Mouse (Mus musculus) heart, embryonic 14.5 days (tissue): Measurements from ENCODE around the gene Uba6. TPM values are rescaled to one million over a fixed set of nuclear protein-coding genes. Genes with fewer than 3 reads are reported as not detected.

Source experiments
- ATAC-seq: fragments of 200-750 bp; cut with Nextera tagmentation; 2 replicates; pipeline ENCODE4 v1.8.0; 2017; ENCODE audit warnings: low read depth, moderate TSS enrichment; ENCODE audit not compliant: insufficient number of reproducible peaks, insufficient read depth, low FRiP score
- H3K27ac ChIP-seq, 2 experiments: fragments of 200-500 bp in 1 of 2; fragments of 300-500 bp in 1 of 2; sonication (generic) in 1 of 2; replicated peaks in 1 of 2; 2 replicates each; pipeline ENCODE4 v1.5.1; 2012 to 2014; ENCODE audit warnings: low read depth in 2 of 2, low read length in 2 of 2, control low read depth in 1 of 2, mild to moderate bottlenecking in 1 of 2, mixed read lengths in 1 of 2; ENCODE audit not compliant: control insufficient read depth in 1 of 2, insufficient read depth in 1 of 2
- H3K27me3 ChIP-seq: fragments of 300-500 bp; sonication (generic); 2 replicates; pipeline ENCODE4 v1.6.1; 2014; ENCODE audit warnings: mild to moderate bottlenecking, low read length, control low read depth; ENCODE audit not compliant: control insufficient read depth, insufficient read depth
- H3K36me3 ChIP-seq: fragments of 300-500 bp; sonication (generic); 2 replicates; pipeline ENCODE4 v1.6.1; 2014; ENCODE audit warnings: mild to moderate bottlenecking, control low read depth, low read length, mixed read lengths; ENCODE audit not compliant: control insufficient read depth, insufficient read depth
- H3K4me1 ChIP-seq, 2 experiments: fragments of 200-500 bp in 1 of 2; fragments of 300-500 bp in 1 of 2; sonication (generic) in 1 of 2; 2 replicates each; pipeline ENCODE4 v1.6.1; 2012 to 2014; ENCODE audit warnings: low read length in 2 of 2, control low read depth in 1 of 2, mixed read lengths in 1 of 2; ENCODE audit not compliant: control insufficient read depth in 2 of 2, insufficient read depth in 2 of 2
- H3K4me2 ChIP-seq: fragments of 300-500 bp; sonication (generic); 2 replicates; pipeline ENCODE4 v1.6.1; 2014; ENCODE audit warnings: mild to moderate bottlenecking, low read length
- H3K4me3 ChIP-seq, 2 experiments: fragments of 200-500 bp in 1 of 2; fragments of 300-500 bp in 1 of 2; sonication (generic) in 1 of 2; 2 replicates each; pipeline ENCODE4 v1.5.1; 2012 to 2014; ENCODE audit warnings: low read length in 2 of 2, mild to moderate bottlenecking in 2 of 2, control low read depth in 1 of 2, low read depth in 1 of 2, moderate library complexity in 1 of 2; ENCODE audit not compliant: control insufficient read depth in 1 of 2, insufficient read depth in 1 of 2
- H3K9ac ChIP-seq: fragments of 300-500 bp; sonication (generic); 2 replicates; pipeline ENCODE4 v1.6.1; 2014; ENCODE audit warnings: mild to moderate bottlenecking, low read length
- H3K9me3 ChIP-seq: fragments of 300-500 bp; sonication (generic); 2 replicates; pipeline ENCODE4 v1.6.1; 2016; ENCODE audit warnings: low read length, control low read depth; ENCODE audit not compliant: control insufficient read depth
- WGBS: fragments of 180-500 bp; shearing (Covaris S2); extraction: QIAGEN DNeasy Blood & Tissue Kit; methylation state at CpG from one replicate; pipeline ENCODE4 v1.1.7; 2014; 5-methylcytosine and 5-hydroxymethylcytosine counted together
- polyA plus RNA-seq: library from polyadenylated mRNA; unstranded; fragments of >200 nt; fragmentation: Nextera tagmentation; extraction: Ambion mirVana; gene quantifications from 2 replicates; pipeline ENCODE4 v1.2.1, GENCODE M21; 2014

Uba6 gene
- polyA plus RNA-seq, 1 experiment from 2014 or later, result 11.6 TPM

GRCm38 (mm10) chr5:86129828-86130227 is 42.8 kb downstream of the Uba6 start:
- Histone ChIP-seq H3K9me3 (no peaks in the 10 kb centered on the region), H3K4me1 (no peaks in the 10 kb centered on the region), H3K27me3 (no peaks in the 10 kb centered on the region), H3K4me3 (no peak overlapping the region), H3K9ac (no peak overlapping the region), H3K27ac (no peak overlapping the region), H3K36me3 (peaks cover 48% of the 10 kb centered on the region), H3K4me2 (no peak overlapping the region)
- no peak for ATAC-seq

- H3K9me3 ChIP-seq, result no peaks in the 10 kb centered on the region
- H3K4me1 ChIP-seq, result no peaks in the 10 kb centered on the region
- H3K27me3 ChIP-seq, result no peaks in the 10 kb centered on the region
- no peak overlapping the region for H3K9ac ChIP-seq
- 96% methylated on average over 1 of the region's 1 CpGs for WGBS
- no peak for ATAC-seq
- H3K27ac ChIP-seq, result no peak overlapping the region
- H3K36me3 ChIP-seq, result peaks cover 49% of the 10 kb centered on the region
- H3K4me2 ChIP-seq, result no peak overlapping the region
- H3K4me3 ChIP-seq, result no peak overlapping the region
Observed at GRCm38 (mm10) chr5:86128749-86129148, 43.9 kb downstream of the Uba6 start.

GRCm38 (mm10) chr5:86118457-86119094 is 54.0 kb downstream of the Uba6 start:
- Histone ChIP-seq H3K9me3 (no peaks in the 10 kb centered on the region), H3K4me1 (peaks cover 0 to 4% of the 10 kb centered on the region in 2 experiments; a peak in 2 of 4 replicates), H3K27me3 (no peaks in the 10 kb centered on the region), H3K4me2 (no peak overlapping the region), H3K36me3 (peaks cover 47% of the 10 kb centered on the region), H3K4me3 (no peak overlapping the region), H3K27ac (no peak overlapping the region), H3K9ac (no peak overlapping the region)
- 91% methylated on average over 9 of the region's 9 CpGs for WGBS
- ATAC-seq, result no peak

DNA sequence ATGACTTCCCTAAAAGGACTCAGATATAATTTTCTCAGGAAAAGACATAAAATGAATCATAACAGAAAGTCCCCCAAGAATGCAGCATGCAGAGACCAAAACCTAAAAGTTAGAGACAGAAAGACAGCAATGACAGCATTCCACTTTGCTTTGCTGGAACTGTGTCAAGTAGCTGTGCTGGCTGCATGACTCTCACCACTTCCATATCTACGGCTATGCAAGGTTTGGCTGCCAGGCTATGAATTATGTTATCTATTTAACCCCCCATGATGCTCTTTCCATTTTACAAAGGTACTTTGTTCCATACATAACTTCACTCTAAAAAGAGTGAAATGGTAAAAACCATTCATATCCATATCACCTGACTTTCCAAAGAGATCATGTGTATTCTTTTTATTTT is 58.6 kb downstream of the Uba6 start:
- Histone ChIP-seq H3K4me2 (peak overlapping the region; percentile 37; the same call in 1 of the 2 replicates), H3K9ac (peak overlapping the region; percentile 30; the same call in 1 of the 2 replicates), H3K36me3 (peaks cover 37% of the 10 kb centered on the region), H3K4me1 (peaks cover 0 to 9% of the 10 kb centered on the region in 2 experiments; a peak in 2 of 4 replicates), H3K27ac (peak overlapping the region; percentile 53 to 74; a peak in 3 of 4 replicates), H3K27me3 (no peaks in the 10 kb centered on the region), H3K4me3 (no peak overlapping the region), H3K9me3 (no peaks in the 10 kb centered on the region)
- WGBS, result 6% methylated on average over 1 of the region's 1 CpGs
- ATAC-seq, result no peak

DNA sequence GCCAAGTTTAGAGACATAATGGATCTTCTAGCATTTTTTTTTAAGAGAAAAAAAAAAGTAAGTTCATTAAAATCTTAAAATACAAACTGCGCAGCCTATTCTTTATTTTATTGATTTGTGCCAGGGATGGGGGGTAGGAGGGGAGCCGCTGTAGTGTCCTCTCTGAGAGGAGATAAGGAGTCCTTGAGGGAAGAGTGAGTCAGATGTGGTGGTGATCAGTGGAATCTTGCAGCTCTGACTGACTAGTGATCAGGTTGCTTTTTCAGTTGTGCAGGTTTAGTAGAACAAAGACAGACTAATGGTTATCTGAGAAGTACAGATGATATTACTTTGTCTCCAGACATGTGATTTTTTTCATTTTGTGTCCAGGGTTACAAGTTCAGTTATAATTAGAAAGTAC is 59.6 kb downstream of the Uba6 start:
- WGBS, result 44% methylated on average over 2 of the region's 2 CpGs
- Histone ChIP-seq H3K27ac (peak overlapping the region in 1 of 2 experiments; percentile 44; a peak in 2 of 4 replicates), H3K36me3 (peaks cover 35% of the 10 kb centered on the region), H3K27me3 (no peaks in the 10 kb centered on the region), H3K4me1 (peaks cover 0 to 9% of the 10 kb centered on the region in 2 experiments; a peak in 2 of 4 replicates), H3K4me3 (no peak overlapping the region), H3K4me2 (peak overlapping the region; percentile 37; the same call in 1 of the 2 replicates), H3K9me3 (no peaks in the 10 kb centered on the region), H3K9ac (no peak overlapping the region)
- no peak for ATAC-seq

DNA sequence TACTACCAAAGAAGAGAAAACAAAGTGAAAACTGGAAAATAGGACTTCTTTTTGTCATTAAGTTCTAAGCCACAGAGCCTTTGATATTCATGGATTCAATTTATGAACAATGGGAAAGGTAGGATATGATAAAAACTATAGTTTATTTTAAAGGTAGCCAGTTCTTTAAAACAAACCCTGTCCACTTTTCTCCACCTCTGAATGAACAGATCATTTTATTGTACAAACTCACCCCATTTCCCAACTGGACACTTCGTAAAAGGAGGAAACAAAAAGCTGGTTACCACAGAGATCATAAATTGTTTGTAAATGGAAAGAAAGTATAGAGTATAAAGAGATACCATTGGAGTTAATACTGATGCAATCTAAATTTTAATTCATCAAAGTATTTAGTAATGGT is 61.5 kb downstream of the Uba6 start:
- no peak overlapping the region for H3K4me2 ChIP-seq
- H3K36me3 ChIP-seq, result peaks cover 34% of the 10 kb centered on the region
- no peak for ATAC-seq
- WGBS, result 98% methylated on average over 1 of the region's 1 CpGs
- no peaks in the 10 kb centered on the region for H3K27me3 ChIP-seq
- H3K9ac ChIP-seq, result no peak overlapping the region
- no peaks in the 10 kb centered on the region for H3K9me3 ChIP-seq
- H3K27ac ChIP-seq, result no peak overlapping the region
- H3K4me1 ChIP-seq, result peaks cover 0 to 9% of the 10 kb centered on the region in 2 experiments; a peak in 2 of 4 replicates
- no peak overlapping the region for H3K4me3 ChIP-seq

DNA sequence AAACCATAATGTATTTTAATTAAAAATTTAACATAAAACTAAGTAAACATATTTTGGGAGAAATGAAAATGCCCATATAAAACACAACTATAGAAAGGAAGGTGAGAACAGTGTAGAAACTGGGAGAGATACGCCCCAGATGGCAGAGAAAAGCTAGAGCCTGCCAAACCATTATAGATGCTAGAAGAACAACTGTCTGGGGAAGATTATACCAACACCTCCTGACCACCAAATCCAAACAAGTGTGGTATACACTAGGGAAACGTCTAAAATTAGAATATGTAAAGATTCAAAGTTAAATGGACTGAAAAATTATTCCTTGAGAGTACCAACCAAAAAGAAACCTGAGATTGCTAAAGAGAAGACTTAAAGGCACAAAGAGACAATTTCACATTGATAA is 66.0 kb downstream of the Uba6 start:
- Histone ChIP-seq H3K27me3 (no peaks in the 10 kb centered on the region), H3K4me1 (no peaks in the 10 kb centered on the region), H3K9ac (no peak overlapping the region), H3K36me3 (peaks cover 22% of the 10 kb centered on the region), H3K4me3 (no peak overlapping the region), H3K4me2 (no peak overlapping the region), H3K9me3 (no peaks in the 10 kb centered on the region), H3K27ac (no peak overlapping the region)
- ATAC-seq, result no peak
- 76% methylated on average over 2 of the region's 2 CpGs for WGBS

GRCm38 (mm10) chr5:86102176-86102575 is 70.4 kb downstream of the Uba6 start:
- H3K9ac ChIP-seq, result no peak overlapping the region
- H3K4me1 ChIP-seq, result no peaks in the 10 kb centered on the region
- no peak overlapping the region for H3K4me3 ChIP-seq
- H3K9me3 ChIP-seq, result no peaks in the 10 kb centered on the region
- 87% methylated on average over 2 of the region's 2 CpGs for WGBS
- peaks cover 2% of the 10 kb centered on the region; the same call in 1 of the 2 replicates for H3K36me3 ChIP-seq
- ATAC-seq, result no peak
- no peak overlapping the region for H3K27ac ChIP-seq
- H3K4me2 ChIP-seq, result no peak overlapping the region
- no peaks in the 10 kb centered on the region for H3K27me3 ChIP-seq
